Mouse (Mus musculus): ENCODE data around the gene Tpcn2. TPM values are rescaled to one million over a fixed set of nuclear protein-coding genes. Genes with fewer than 3 reads are reported as not detected.

The Tpcn2 gene
- polyA plus RNA-seq, 1 experiment = not detected

GRCm38 (mm10) chr7:145285476-145285875, 1.7 kb upstream of the Tpcn2 start:
- Histone ChIP-seq H3K27me3 (ENCODE audit: control insufficient read depth) (no peaks in the 10 kb centered on the region), H3K4me1 (ENCODE audit: control insufficient read depth) (peaks cover 21% of the 10 kb centered on the region), H3K36me3 (ENCODE audit: control insufficient read depth) (no peaks in the 10 kb centered on the region), H3K4me3 (replicated peaks) (no peak overlapping the region), H3K9me3 (ENCODE audit: control insufficient read depth, low read length) (no peaks in the 10 kb centered on the region)
- TF ChIP-seq GATA1 (IDR thresholded peaks at IDR 0.05; ENCODE audit: low read length) (no peak), TAL1 (IDR thresholded peaks at IDR 0.05; ENCODE audit: low read length) (no peak)

GRCm38 (mm10) chr7:145284293-145284692, 482 bp upstream of the Tpcn2 start:
- TF ChIP-seq TAL1 (IDR thresholded peaks at IDR 0.05; ENCODE audit: low read length) (no peak), GATA1 (IDR thresholded peaks at IDR 0.05; ENCODE audit: low read length) (no peak)
- Histone ChIP-seq H3K36me3 (ENCODE audit: control insufficient read depth) (no peaks in the 10 kb centered on the region; the same call in 1 of the 2 replicates), H3K27me3 (ENCODE audit: control insufficient read depth) (no peaks in the 10 kb centered on the region), H3K4me1 (ENCODE audit: control insufficient read depth) (peaks cover 21% of the 10 kb centered on the region), H3K4me3 (replicated peaks) (no peak overlapping the region), H3K9me3 (ENCODE audit: control insufficient read depth, low read length) (no peaks in the 10 kb centered on the region)

GRCm38 (mm10) chr7:145283041-145283440, 770 bp downstream of the Tpcn2 start:
- Histone ChIP-seq H3K9me3 (ENCODE audit: control insufficient read depth, low read length) (no peaks in the 10 kb centered on the region), H3K36me3 (ENCODE audit: control insufficient read depth) (peaks cover 7% of the 10 kb centered on the region; the same call in 1 of the 2 replicates), H3K4me1 (ENCODE audit: control insufficient read depth) (peaks cover 21% of the 10 kb centered on the region), H3K4me3 (replicated peaks) (peak overlapping the region; percentile 65), H3K27me3 (ENCODE audit: control insufficient read depth) (no peaks in the 10 kb centered on the region)
- no peak for TF ChIP-seq TAL1 (IDR thresholded peaks at IDR 0.05; ENCODE audit: low read length)
- no peak for TF ChIP-seq GATA1 (IDR thresholded peaks at IDR 0.05; ENCODE audit: low read length)

GRCm38 (mm10) chr7:145281396-145281795, 2.4 kb downstream of the Tpcn2 start:
- no peaks in the 10 kb centered on the region for H3K9me3 ChIP-seq (ENCODE audit: control insufficient read depth, low read length)
- H3K36me3 ChIP-seq (ENCODE audit: control insufficient read depth) = peaks cover 11% of the 10 kb centered on the region; the same call in 1 of the 2 replicates
- TF ChIP-seq GATA1 (IDR thresholded peaks at IDR 0.05; ENCODE audit: low read length) (no peak), TAL1 (IDR thresholded peaks at IDR 0.05; ENCODE audit: low read length) (no peak)
- H3K27me3 ChIP-seq (ENCODE audit: control insufficient read depth) = no peaks in the 10 kb centered on the region
- H3K4me3 ChIP-seq (replicated peaks) = no peak overlapping the region
- peaks cover 21% of the 10 kb centered on the region for H3K4me1 ChIP-seq (ENCODE audit: control insufficient read depth)

GRCm38 (mm10) chr7:145275488-145275887, 8.3 kb downstream of the Tpcn2 start:
- Histone ChIP-seq H3K4me1 (ENCODE audit: control insufficient read depth) (no peaks in the 10 kb centered on the region), H3K4me3 (replicated peaks) (no peak overlapping the region), H3K9me3 (ENCODE audit: control insufficient read depth, low read length) (no peaks in the 10 kb centered on the region), H3K36me3 (ENCODE audit: control insufficient read depth) (peaks cover 19% of the 10 kb centered on the region), H3K27me3 (ENCODE audit: control insufficient read depth) (no peaks in the 10 kb centered on the region)
- TF ChIP-seq TAL1 (IDR thresholded peaks at IDR 0.05; ENCODE audit: low read length) = no peak
- TF ChIP-seq GATA1 (IDR thresholded peaks at IDR 0.05; ENCODE audit: low read length) = no peak

- TF ChIP-seq TAL1 (IDR thresholded peaks at IDR 0.05; ENCODE audit: low read length) = no peak
- no peak for TF ChIP-seq GATA1 (IDR thresholded peaks at IDR 0.05; ENCODE audit: low read length)
- Histone ChIP-seq H3K9me3 (ENCODE audit: control insufficient read depth, low read length) (no peaks in the 10 kb centered on the region), H3K4me1 (ENCODE audit: control insufficient read depth) (no peaks in the 10 kb centered on the region), H3K27me3 (ENCODE audit: control insufficient read depth) (no peaks in the 10 kb centered on the region), H3K4me3 (replicated peaks) (no peak overlapping the region), H3K36me3 (ENCODE audit: control insufficient read depth) (peaks cover 8% of the 10 kb centered on the region)
Measured at GRCm38 (mm10) chr7:145270955-145271354, 12.9 kb downstream of the Tpcn2 start.

GRCm38 (mm10) chr7:145268890-145269289, 14.9 kb downstream of the Tpcn2 start:
- H3K27me3 ChIP-seq (ENCODE audit: control insufficient read depth) = no peaks in the 10 kb centered on the region
- TF ChIP-seq TAL1 (IDR thresholded peaks at IDR 0.05; ENCODE audit: low read length) (no peak), GATA1 (IDR thresholded peaks at IDR 0.05; ENCODE audit: low read length) (no peak)
- no peak overlapping the region for H3K4me3 ChIP-seq (replicated peaks)
- H3K9me3 ChIP-seq (ENCODE audit: control insufficient read depth, low read length) = no peaks in the 10 kb centered on the region
- H3K4me1 ChIP-seq (ENCODE audit: control insufficient read depth) = no peaks in the 10 kb centered on the region
- peaks cover 6% of the 10 kb centered on the region for H3K36me3 ChIP-seq (ENCODE audit: control insufficient read depth)

GRCm38 (mm10) chr7:145266011-145266410, 17.8 kb downstream of the Tpcn2 start:
- Histone ChIP-seq H3K4me1 (ENCODE audit: control insufficient read depth) (no peaks in the 10 kb centered on the region), H3K36me3 (ENCODE audit: control insufficient read depth) (no peaks in the 10 kb centered on the region)
- TF ChIP-seq TAL1 (IDR thresholded peaks at IDR 0.05; ENCODE audit: low read length) (no peak), GATA1 (IDR thresholded peaks at IDR 0.05; ENCODE audit: low read length) (no peak)

GRCm38 (mm10) chr7:145264202-145264601, 19.6 kb downstream of the Tpcn2 start:
- Histone ChIP-seq H3K4me1 (ENCODE audit: control insufficient read depth) (no peaks in the 10 kb centered on the region), H3K27me3 (ENCODE audit: control insufficient read depth) (no peaks in the 10 kb centered on the region), H3K4me3 (replicated peaks) (no peak overlapping the region), H3K36me3 (ENCODE audit: control insufficient read depth) (no peaks in the 10 kb centered on the region; the same call in 1 of the 2 replicates), H3K9me3 (ENCODE audit: control insufficient read depth, low read length) (no peaks in the 10 kb centered on the region)
- TF ChIP-seq GATA1 (IDR thresholded peaks at IDR 0.05; ENCODE audit: low read length) (no peak), TAL1 (IDR thresholded peaks at IDR 0.05; ENCODE audit: low read length) (no peak)

More at GRCm38 (mm10) chr7:145266011-145266410, 17.8 kb downstream of the Tpcn2 start:
- no peak overlapping the region for H3K4me3 ChIP-seq (replicated peaks)
- no peaks in the 10 kb centered on the region for H3K9me3 ChIP-seq (ENCODE audit: control insufficient read depth, low read length)
- H3K27me3 ChIP-seq (ENCODE audit: control insufficient read depth) = no peaks in the 10 kb centered on the region

GRCm38 (mm10) chr7:145256092-145256491, 27.7 kb downstream of the Tpcn2 start:
- no peak for TF ChIP-seq GATA1 (IDR thresholded peaks at IDR 0.05; ENCODE audit: low read length)
- TF ChIP-seq TAL1 (IDR thresholded peaks at IDR 0.05; ENCODE audit: low read length) = no peak
- Histone ChIP-seq H3K36me3 (ENCODE audit: control insufficient read depth) (no peaks in the 10 kb centered on the region; the same call in 1 of the 2 replicates), H3K27me3 (ENCODE audit: control insufficient read depth) (no peaks in the 10 kb centered on the region), H3K9me3 (ENCODE audit: control insufficient read depth, low read length) (no peaks in the 10 kb centered on the region), H3K4me3 (replicated peaks) (no peak overlapping the region), H3K4me1 (ENCODE audit: control insufficient read depth) (no peaks in the 10 kb centered on the region)
